ENCODE assay signal across 8 mouse cellular contexts in the genomic region with DNA sequence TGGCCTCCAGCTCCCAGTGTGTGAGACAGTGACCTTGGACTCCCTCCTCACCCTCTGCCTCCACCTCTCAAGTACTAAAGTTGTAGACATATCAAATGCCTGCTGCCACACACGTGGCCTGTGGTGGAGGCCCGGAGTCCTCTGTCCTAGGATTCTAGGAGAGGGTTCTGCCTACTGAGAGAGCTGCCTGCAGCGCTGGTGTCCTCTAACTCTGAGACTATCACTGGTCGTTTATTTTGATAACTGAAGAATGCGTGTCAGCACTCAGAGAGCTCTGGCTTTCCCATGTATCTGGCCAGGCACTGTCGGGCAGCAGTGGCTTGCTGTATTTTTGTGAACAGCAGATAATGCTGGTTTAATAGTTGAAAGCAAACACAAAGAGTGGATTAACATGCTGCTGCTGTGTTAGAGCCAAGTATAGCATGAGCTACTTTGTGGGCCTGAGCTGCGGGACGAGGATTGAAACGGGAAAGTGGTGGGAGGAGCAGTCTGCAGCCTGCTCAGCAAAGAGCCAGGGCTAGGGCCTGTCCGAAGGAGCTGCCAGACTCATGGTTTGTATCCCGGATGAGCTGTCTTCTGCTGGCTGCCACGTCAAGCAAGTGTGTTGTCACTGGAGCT. TPM values are rescaled to one million over a fixed set of nuclear protein-coding genes. Genes with fewer than 3 reads are reported as not detected.
A peak's percentile ranks its signal among the peaks of the same experiment; 100 is the strongest.
DNase-seq lines count a peak whose midpoint lies in the region; ATAC-seq and TF ChIP-seq lines count a peak whose summit lies in the region.

No protein-coding gene starts in this region.

- no peak overlapping the region for H3K9ac ChIP-seq in liver, adult 2 months (ENCODE audit: low read depth, low read length)
- no peak overlapping the region for H3K9ac ChIP-seq in forebrain, embryonic 15.5 days (replicated peaks)
- H3K9ac ChIP-seq in hindbrain, embryonic 16.5 days (ENCODE audit: low read depth, low read length), result no peak overlapping the region
- no peak overlapping the region for H3K9ac ChIP-seq in midbrain, embryonic 15.5 days

- ATAC-seq in forebrain, embryonic 15.5 days (replicated peaks), result no peak
- ATAC-seq in hindbrain, embryonic 16.5 days, result no peak
- no peak for ATAC-seq in midbrain, embryonic 15.5 days (replicated peaks)
- ATAC-seq in megakaryocyte-erythroid progenitor cell, adult 5-6 weeks (replicated peaks; ENCODE audit: low FRiP score, low TSS enrichment, poor library complexity, severe bottlenecking), result no peak

- DNase-seq in liver, adult 2 months (ENCODE audit: extremely low read depth, low read depth, low spot score), result peak; percentile 80
- no peak for DNase-seq in liver
- no peak for DNase-seq in urinary bladder, postnatal 36 days (ENCODE audit: low spot score in 2 of 2)
- DNase-seq in ovary, postnatal 10 days (ENCODE audit: low spot score), result no peak

- WGBS in liver, adult 2 months, result 25% methylated on average over 12 of the region's 12 CpGs
- 24% methylated on average over 12 of the region's 12 CpGs for WGBS in forebrain, embryonic 15.5 days
- 57% methylated on average over 12 of the region's 12 CpGs for WGBS in hindbrain, embryonic 16.5 days
- WGBS in midbrain, embryonic 15.5 days, result 25% methylated on average over 12 of the region's 12 CpGs

- peak overlapping the region; percentile 9; the same call in 1 of the 2 replicates for H3K27ac ChIP-seq in liver, adult 2 months (replicated peaks; ENCODE audit: insufficient read depth, low read depth, low read length)
- H3K27ac ChIP-seq in forebrain, embryonic 15.5 days (replicated peaks), result peak overlapping the region; percentile 49
- H3K27ac ChIP-seq in hindbrain, embryonic 16.5 days (ENCODE audit: low read depth, low read length), result peak overlapping the region; percentile 5; the same call in 1 of the 2 replicates
- H3K27ac ChIP-seq in midbrain, embryonic 15.5 days, result peak overlapping the region; percentile 65

- H3K9me3 ChIP-seq in forebrain, embryonic 15.5 days, result no peaks in the 10 kb centered on the region
- H3K9me3 ChIP-seq in hindbrain, embryonic 16.5 days (ENCODE audit: control insufficient read depth, low read length), result no peaks in the 10 kb centered on the region
- H3K9me3 ChIP-seq in midbrain, embryonic 15.5 days, result no peaks in the 10 kb centered on the region

- TF ChIP-seq POLR2A in liver, adult 2 months (IDR thresholded peaks at IDR 0.05; ENCODE audit: extremely low read depth, insufficient read depth, low read length), result no peak

- H3K4me1 ChIP-seq in liver, adult 2 months (ENCODE audit: control insufficient read depth, insufficient read depth, low read length), result peaks cover 17% of the 10 kb centered on the region
- peaks cover 47% of the 10 kb centered on the region for H3K4me1 ChIP-seq in forebrain, embryonic 15.5 days
- peaks cover 30% of the 10 kb centered on the region for H3K4me1 ChIP-seq in hindbrain, embryonic 16.5 days (ENCODE audit: control insufficient read depth, insufficient read depth, low read depth, low read length)
- H3K4me1 ChIP-seq in midbrain, embryonic 15.5 days, result peaks cover 52% of the 10 kb centered on the region

- no peak overlapping the region for H3K4me3 ChIP-seq in liver, adult 2 months (ENCODE audit: insufficient read depth, low read depth, low read length)
- no peak overlapping the region for H3K4me3 ChIP-seq in forebrain, embryonic 15.5 days
- no peak overlapping the region for H3K4me3 ChIP-seq in hindbrain, embryonic 16.5 days (ENCODE audit: low read length)
- H3K4me3 ChIP-seq in midbrain, embryonic 15.5 days, result no peak overlapping the region

- no peaks in the 10 kb centered on the region for H3K27me3 ChIP-seq in liver, adult 2 months (ENCODE audit: control insufficient read depth, insufficient read depth, low read length)
- H3K27me3 ChIP-seq in forebrain, embryonic 15.5 days, result no peaks in the 10 kb centered on the region
- no peaks in the 10 kb centered on the region for H3K27me3 ChIP-seq in hindbrain, embryonic 16.5 days (replicated peaks; ENCODE audit: control insufficient read depth, insufficient read depth, low read length)
- no peaks in the 10 kb centered on the region for H3K27me3 ChIP-seq in midbrain, embryonic 15.5 days (replicated peaks)

- H3K4me2 ChIP-seq in forebrain, embryonic 15.5 days (replicated peaks), result no peak overlapping the region
- H3K4me2 ChIP-seq in hindbrain, embryonic 16.5 days (ENCODE audit: low read length), result no peak overlapping the region
- H3K4me2 ChIP-seq in midbrain, embryonic 15.5 days, result no peak overlapping the region

- peaks cover 20% of the 10 kb centered on the region; the same call in 1 of the 2 replicates for H3K79me2 ChIP-seq in liver, adult 2 months (ENCODE audit: control insufficient read depth, insufficient read depth, low read length)

- TF ChIP-seq CTCF in liver, adult 2 months (IDR thresholded peaks at IDR 0.05; ENCODE audit: low read depth, low read length), result no peak

- no peaks in the 10 kb centered on the region for H3K36me3 ChIP-seq in liver, adult 2 months (ENCODE audit: control insufficient read depth, insufficient read depth, low read length)
- 0 out of 2 replicates have a peak, but pooled peaks cover 2% of the 10 kb centered on the region for H3K36me3 ChIP-seq in forebrain, embryonic 15.5 days
- 0 out of 2 replicates have a peak, but pooled peaks cover 3% of the 10 kb centered on the region for H3K36me3 ChIP-seq in hindbrain, embryonic 16.5 days (ENCODE audit: control insufficient read depth, insufficient read depth, low read length)
- H3K36me3 ChIP-seq in midbrain, embryonic 15.5 days (replicated peaks), result no peaks in the 10 kb centered on the region

RNA-seq across cellular contexts. Expression of a gene that starts 13.1 kb away (rescaled TPM):
- total RNA-seq in liver, adult 2 months (2014; rRNA removed), result 4.6 and 6.0 TPM in 2 replicates
- polyA plus RNA-seq in liver, adult 2 months (2012; rRNA removed), result 6.7 and 8.2 TPM in 2 replicates
- 69.4 and 76.8 TPM in 2 replicates for polyA plus RNA-seq in forebrain, embryonic 15.5 days (2015; fragmentation: Nextera tagmentation; extraction: Ambion mirVana)
- 53.9 and 63.4 TPM in 2 replicates for polyA plus RNA-seq in hindbrain, embryonic 16.5 days (2015; fragmentation: Nextera tagmentation; extraction: Ambion mirVana)
- 62.8 and 63.9 TPM in 2 replicates for polyA plus RNA-seq in midbrain, embryonic 15.5 days (2015; fragmentation: Nextera tagmentation; extraction: Ambion mirVana)
- total RNA-seq in megakaryocyte-erythroid progenitor cell, adult 5-6 weeks (2014; fragmentation: Nextera tagmentation), result 13.5 and 14.4 TPM in 2 replicates
- total RNA-seq in megakaryocyte-erythroid progenitor cell, adult 5-6 weeks (2017), result 6.7 and 10.6 TPM in 2 replicates

Comparison
In these comparisons a context has a peak if more than half of its experiments do, and no peak if none do; other contexts are left out.
1. H3K27ac ChIP-seq: peak in every context shown above with its lines; median percentile 65 in midbrain, embryonic 15.5 days; 49 in forebrain, embryonic 15.5 days; 9 in liver, adult 2 months; 5 in hindbrain, embryonic 16.5 days.